ENCODE assay signal across 9 mouse cellular contexts in genomic region chrX:103616162-103616535, GRCm38 (mm10). TPM values are rescaled to one million over a fixed set of nuclear protein-coding genes. Genes with fewer than 3 reads are reported as not detected.
A peak's percentile ranks its signal among the peaks of the same experiment; 100 is the strongest.
DNase-seq lines count a peak whose midpoint lies in the region; ATAC-seq and TF ChIP-seq lines count a peak whose summit lies in the region.
"Had no signal": no experiment of that assay in that cellular context is flagged by ENCODE, and none has a peak within 500 bp of the region (broad histone marks: within the 10 kb centered on the region; RNA-seq: fewer than 3 reads in every experiment).

No protein-coding gene starts in this region.

- peak overlapping the region; percentile 76 for H3K27ac ChIP-seq in left cerebral cortex, adult 2 months
- peak overlapping the region; percentile 94 for H3K27ac ChIP-seq in forebrain, embryonic 15.5 days (replicated peaks)
- peak overlapping the region; percentile 87 for H3K27ac ChIP-seq in hindbrain, postnatal 0 days
- peak overlapping the region; percentile 91 for H3K27ac ChIP-seq in midbrain, embryonic 14.5 days (replicated peaks; ENCODE audit: low read depth, low read length)

- 37% methylated on average over 19 of the region's 19 CpGs for WGBS in forebrain, embryonic 15.5 days
- WGBS in hindbrain, postnatal 0 days, result 29% methylated on average over 19 of the region's 19 CpGs
- WGBS in midbrain, embryonic 14.5 days, result 37% methylated on average over 19 of the region's 19 CpGs

- peak overlapping the region; percentile 73 for H3K4me3 ChIP-seq in left cerebral cortex, adult 2 months
- peak overlapping the region; percentile 48 for H3K4me3 ChIP-seq in forebrain, embryonic 15.5 days
- peak overlapping the region; percentile 45 for H3K4me3 ChIP-seq in hindbrain, postnatal 0 days (ENCODE audit: low read length)
- peak overlapping the region; percentile 44 for H3K4me3 ChIP-seq in midbrain, embryonic 14.5 days (replicated peaks; ENCODE audit: low read depth, low read length)

- no peaks in the 10 kb centered on the region for H3K27me3 ChIP-seq in forebrain, embryonic 15.5 days
- no peaks in the 10 kb centered on the region for H3K27me3 ChIP-seq in hindbrain, postnatal 0 days (ENCODE audit: insufficient read depth, low read length)
- no peaks in the 10 kb centered on the region for H3K27me3 ChIP-seq in midbrain, embryonic 14.5 days (ENCODE audit: control insufficient read depth, insufficient read depth, low read length)

- intact Hi-C loops in left cerebral cortex, adult 2 months (cut with DNase I), result loop anchor here (1.0 to 2.0 kb wide), 2 partner anchors 53 to 123 kb away; no protein-coding TSS in a partner anchor

- DNase-seq in left cerebral cortex, adult 2 months (ENCODE audit: extremely low spot score in 1 of 2, low spot score in 2 of 2), result no peak
- DNase-seq in left cerebral cortex, adult 11 months (ENCODE audit: low spot score), result no peak
- DNase-seq in cerebellum, adult 11-12 months, result peak; percentile 60
- DNase-seq in hindbrain, postnatal 0 days (ENCODE audit: low spot score), result peak; percentile 67
- DNase-seq in liver, result peak; percentile 78
- DNase-seq in midbrain, embryonic 14.5 days, result peak; percentile 62
- peak; percentile 49 to 69 for DNase-seq in spleen, postnatal 4 days (ENCODE audit: low spot score in 2 of 2)

- 0 out of 2 replicates have a peak, but pooled peaks cover 3% of the 10 kb centered on the region for H3K36me3 ChIP-seq in forebrain, embryonic 15.5 days
- H3K36me3 ChIP-seq in hindbrain, postnatal 0 days (ENCODE audit: insufficient read depth, low read length), result peaks cover 4% of the 10 kb centered on the region; the same call in 1 of the 2 replicates
- 0 out of 2 replicates have a peak, but pooled peaks cover 7% of the 10 kb centered on the region for H3K36me3 ChIP-seq in midbrain, embryonic 14.5 days (ENCODE audit: control insufficient read depth, insufficient read depth, low read length)

- no peaks in the 10 kb centered on the region for H3K9me3 ChIP-seq in forebrain, embryonic 15.5 days
- no peaks in the 10 kb centered on the region for H3K9me3 ChIP-seq in hindbrain, postnatal 0 days (ENCODE audit: low read length)
- no peaks in the 10 kb centered on the region for H3K9me3 ChIP-seq in midbrain, embryonic 14.5 days (ENCODE audit: control insufficient read depth, low read length)

- TF ChIP-seq CTCF in left cerebral cortex, adult 2 months (IDR thresholded peaks at IDR 0.05), result no peak
- TF ChIP-seq CTCF in hindbrain, postnatal 0 days (IDR thresholded peaks at IDR 0.05; ENCODE audit: low read depth), result no peak

- peak overlapping the region; percentile 46 for H3K9ac ChIP-seq in forebrain, embryonic 15.5 days (replicated peaks)
- peak overlapping the region; percentile 48 for H3K9ac ChIP-seq in hindbrain, postnatal 0 days (replicated peaks; ENCODE audit: low read length)
- peak overlapping the region; percentile 45 for H3K9ac ChIP-seq in midbrain, embryonic 14.5 days (replicated peaks; ENCODE audit: low read length)

- H3K4me1 ChIP-seq in forebrain, embryonic 15.5 days, result peaks cover 17% of the 10 kb centered on the region
- H3K4me1 ChIP-seq in hindbrain, postnatal 0 days (ENCODE audit: insufficient read depth, low read length), result no peaks in the 10 kb centered on the region
- peaks cover 6% of the 10 kb centered on the region; the same call in 1 of the 2 replicates for H3K4me1 ChIP-seq in midbrain, embryonic 14.5 days (ENCODE audit: control insufficient read depth, insufficient read depth, low read length)

- peak overlapping the region; percentile 55 for H3K4me2 ChIP-seq in forebrain, embryonic 15.5 days (replicated peaks)
- H3K4me2 ChIP-seq in hindbrain, postnatal 0 days (ENCODE audit: low read depth, low read length), result peak overlapping the region; percentile 62
- H3K4me2 ChIP-seq in midbrain, embryonic 14.5 days (ENCODE audit: low read length), result peak overlapping the region; percentile 65

- ATAC-seq in forebrain, embryonic 15.5 days (replicated peaks), result peak; percentile 23
- ATAC-seq in hindbrain, postnatal 0 days, result 0 out of 2 replicates have a peak, but pooled peaks have one; percentile 6
- peak; percentile 12; the same call in 1 of the 2 replicates for ATAC-seq in midbrain, embryonic 14.5 days (ENCODE audit: low FRiP score, low TSS enrichment)

RNA-seq across cellular contexts. Expression of gene Zcchc13, which starts 14.2 kb away (rescaled TPM):
- not detected for total RNA-seq in left cerebral cortex, adult 2 months (2021)
- not detected in 2 replicates for polyA plus RNA-seq in forebrain, embryonic 15.5 days (2015; fragmentation: Nextera tagmentation; extraction: Ambion mirVana)
- total RNA-seq in hindbrain, postnatal 0 days (2014; rRNA removed), result not detected in 2 replicates
- not detected in 2 replicates for polyA plus RNA-seq in hindbrain, postnatal 0 days (2015; fragmentation: Nextera tagmentation; extraction: Ambion mirVana)
- polyA plus RNA-seq in midbrain, embryonic 14.5 days (2014; fragmentation: Nextera tagmentation; extraction: Ambion mirVana), result not detected in 2 replicates
- total RNA-seq: adrenal gland, postnatal 4 days had no signal

Comparison
In these comparisons a context has a peak if more than half of its experiments do, and no peak if none do; other contexts are left out.
1. DNase-seq: peak in cerebellum, adult 11-12 months (single experiment), hindbrain, postnatal 0 days (single experiment), liver (single experiment), midbrain, embryonic 14.5 days (single experiment) and spleen, postnatal 4 days (2 of 2); none in left cerebral cortex, adult 2 months (0 of 2) and left cerebral cortex, adult 11 months (single experiment).
2. Peak in every context shown above with its lines, with median percentiles within 50 percentile points of each other: H3K27ac ChIP-seq, H3K4me3 ChIP-seq, ATAC-seq, H3K4me2 ChIP-seq and H3K9ac ChIP-seq.